Mouse (Mus musculus) layer of hippocampus, adult 2 months (tissue): ENCODE results near the gene Klk9. TPM values are rescaled to one million over a fixed set of nuclear protein-coding genes. Genes with fewer than 3 reads are reported as not detected.

Source experiments
- DNase-seq, 2 experiments: peaks; one replicate each; pipeline ENCODE4 v3.0.0; 2022; ENCODE audit warnings: low spot score in 2 of 2
- H3K27ac ChIP-seq: fragments of 200-600 bp; 2 replicates; pipeline ENCODE4 v1.8.1; 2022
- H3K4me3 ChIP-seq: fragments of 200-600 bp; 2 replicates; pipeline ENCODE4 v1.8.1; 2022; ENCODE audit warnings: mild to moderate bottlenecking
- CTCF ChIP-seq: fragments of 200-600 bp; conservative IDR thresholded peaks from 2 replicates; pipeline ENCODE4 v1.8.1; 2022; ENCODE audit warnings: antibody characterized with exemption, mild to moderate bottlenecking, moderate library complexity
- long read RNA-seq, 2 experiments: library from polyadenylated mRNA; stranded (forward); transcript quantifications; one replicate each; pipeline ENCODE4 v2.0.0; 2021; ENCODE audit warnings: borderline mapping rate in 2 of 2
- total RNA-seq, 2 experiments: library from RNA; stranded (reverse); gene quantifications; 2 replicates each; pipeline ENCODE4 v1.2.3; 2021

Gene Klk9
- not detected for total RNA-seq
- long read RNA-seq, experiment 1, partial matches to known transcripts = 0 of 1 reads
- long read RNA-seq, experiment 1, other reads (novel, unspliced or antisense) = 1 of 1 reads
- long read RNA-seq, experiment 2 = 0 reads

- Histone ChIP-seq H3K4me3 (no peak within 1 kb of the TSS), H3K27ac (no peak within 1 kb of the TSS)
- TF ChIP-seq CTCF = no peak
- DNase-seq = no peak
Observed at GRCm38 (mm10) chr7:43791591-43791990, at the start of gene Klk9. TSS of gene Klk9 (plus strand) at chr7:43791891.

GRCm38 (mm10) chr7:43747788-43748187, 43.9 kb upstream of the Klk9 start:
- TF ChIP-seq CTCF = no peak
- Histone ChIP-seq H3K4me3 (no peak overlapping the region), H3K27ac (no peak overlapping the region)
- DNase-seq = peak in 1 of 2 experiments; percentile 32

DNA sequence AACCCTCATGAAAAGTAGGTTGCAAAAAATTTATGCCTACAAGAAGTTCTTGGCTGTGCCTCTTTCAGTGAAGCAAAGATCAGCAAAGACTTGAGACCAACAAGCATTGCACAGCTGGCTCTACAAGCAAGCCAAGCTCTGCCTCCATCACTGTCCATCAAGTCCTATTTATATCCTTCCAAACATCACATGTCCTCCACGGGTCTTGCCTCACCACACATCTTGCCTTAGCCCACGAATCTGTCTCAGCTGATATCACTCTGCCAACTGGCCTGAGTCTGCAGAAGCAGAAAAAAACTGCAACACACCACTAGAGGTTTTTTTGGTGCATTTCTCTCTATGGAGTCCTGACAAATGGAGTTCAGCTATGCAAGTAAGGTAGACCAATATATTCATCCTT, 38.9 kb upstream of the Klk9 start:
- Histone ChIP-seq H3K4me3 (no peak overlapping the region), H3K27ac (no peak overlapping the region)
- TF ChIP-seq CTCF = no peak
- DNase-seq = no peak

GRCm38 (mm10) chr7:43766484-43766883, 25.2 kb upstream of the Klk9 start:
- no peak for TF ChIP-seq CTCF
- DNase-seq = no peak
- H3K27ac ChIP-seq = no peak overlapping the region
- H3K4me3 ChIP-seq = no peak overlapping the region

DNA sequence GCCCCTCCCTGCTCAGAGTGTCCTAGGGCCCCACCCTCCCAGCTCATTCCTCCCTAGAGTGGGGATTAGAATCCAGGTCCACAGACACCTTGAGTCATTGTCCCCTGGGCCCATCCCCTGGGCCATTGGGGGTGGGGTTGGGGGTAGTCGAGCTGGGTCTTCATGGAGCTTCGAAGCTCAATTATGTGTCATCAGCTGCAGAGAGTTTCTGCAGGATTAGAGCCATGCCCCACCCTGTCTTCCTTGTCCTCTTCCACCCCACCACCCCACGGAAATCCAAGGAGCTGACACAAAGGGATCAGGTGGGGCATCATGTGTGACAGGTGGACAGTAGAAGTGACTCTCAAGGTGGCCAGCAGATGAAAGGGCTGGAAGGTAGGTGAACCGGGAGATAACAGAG, 23.1 kb upstream of the Klk9 start, which contains the start of gene Klk12:
Gene Klk12 (plus strand): TSS at position 301 of the 400 bp plus-strand sequence.
- Histone ChIP-seq H3K27ac (no peak within 1 kb of the TSS), H3K4me3 (no peak within 1 kb of the TSS)
- no peak for TF ChIP-seq CTCF
- DNase-seq = no peak

GRCm38 (mm10) chr7:43769636-43770035, 22.1 kb upstream of the Klk9 start:
- no peak overlapping the region for H3K4me3 ChIP-seq
- H3K27ac ChIP-seq = no peak overlapping the region
- no peak for TF ChIP-seq CTCF
- no peak for DNase-seq

DNA sequence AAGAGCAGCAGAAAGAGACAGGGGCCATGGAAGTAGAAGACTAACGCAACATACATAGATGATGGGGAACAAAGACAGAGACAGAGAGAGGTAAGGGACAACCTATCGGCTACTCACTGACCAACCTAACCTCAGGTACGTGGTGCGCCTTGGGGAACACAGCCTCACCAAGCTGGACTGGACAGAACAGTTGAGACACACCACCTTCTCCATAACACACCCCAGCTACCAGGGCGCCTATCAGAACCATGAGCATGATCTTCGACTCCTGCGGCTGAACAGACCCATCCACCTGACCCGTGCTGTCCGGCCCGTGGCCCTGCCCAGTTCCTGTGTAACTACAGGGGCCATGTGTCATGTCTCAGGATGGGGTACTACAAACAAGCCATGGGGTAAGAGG, 21.0 kb upstream of the Klk9 start:
- Histone ChIP-seq H3K4me3 (no peak overlapping the region), H3K27ac (no peak overlapping the region)
- no peak for DNase-seq
- no peak for TF ChIP-seq CTCF

- no peak overlapping the region for H3K4me3 ChIP-seq
- TF ChIP-seq CTCF = no peak
- H3K27ac ChIP-seq = no peak overlapping the region
- DNase-seq = no peak
Observed at GRCm38 (mm10) chr7:43771916-43772315, 19.8 kb upstream of the Klk9 start.

DNA sequence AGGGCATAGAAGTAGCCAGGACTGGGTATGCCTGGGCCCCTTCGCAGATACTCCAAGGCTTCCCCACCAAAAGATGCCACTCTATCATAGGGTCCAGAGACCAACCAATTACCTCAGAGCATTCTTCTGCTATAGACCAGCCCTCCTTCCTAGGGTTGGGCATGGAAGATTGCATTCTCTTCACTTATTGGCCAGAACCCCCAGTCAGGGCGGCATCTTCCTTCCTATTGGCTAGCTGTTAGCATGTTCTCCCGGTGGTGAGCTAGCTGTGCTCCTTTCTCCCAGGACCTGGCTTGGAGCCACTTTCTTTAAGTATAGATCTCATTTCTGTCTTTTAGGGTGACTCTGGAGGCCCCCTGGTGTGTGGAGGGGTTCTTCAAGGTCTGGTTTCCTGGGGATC, 18.8 kb upstream of the Klk9 start:
- no peak overlapping the region for H3K27ac ChIP-seq
- no peak for DNase-seq
- no peak overlapping the region for H3K4me3 ChIP-seq
- no peak for TF ChIP-seq CTCF

GRCm38 (mm10) chr7:43774364-43774763, 17.3 kb upstream of the Klk9 start, which contains the start of gene Klk11:
TSS of gene Klk11 (plus strand) at chr7:43774604.
- Histone ChIP-seq H3K27ac (no peak within 1 kb of the TSS), H3K4me3 (no peak within 1 kb of the TSS)
- TF ChIP-seq CTCF = no peak
- no peak for DNase-seq

DNA sequence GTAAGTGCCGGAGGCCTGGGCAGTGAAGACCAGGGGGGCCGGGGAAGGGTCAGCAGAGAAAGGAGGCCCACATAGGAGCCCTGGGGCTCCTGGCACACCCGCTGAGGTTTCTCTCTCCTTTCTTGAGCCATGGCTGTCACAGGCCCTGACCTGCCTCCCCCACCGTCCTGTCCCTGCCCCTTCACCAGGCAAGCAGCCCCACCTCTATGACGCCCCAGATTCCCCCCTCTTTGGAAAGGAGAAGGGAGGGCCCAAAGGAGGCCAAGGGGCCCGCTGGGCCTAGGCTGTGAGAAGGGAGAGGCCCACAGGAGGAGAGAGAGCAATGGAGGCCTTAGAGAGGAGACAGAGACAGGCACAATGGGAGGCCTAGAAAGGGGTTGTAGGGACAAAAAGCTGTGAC, 16.9 kb upstream of the Klk9 start:
- no peak for DNase-seq
- H3K27ac ChIP-seq = no peak overlapping the region
- H3K4me3 ChIP-seq = no peak overlapping the region
- no peak for TF ChIP-seq CTCF

GRCm38 (mm10) chr7:43775311-43776057, 16.2 kb upstream of the Klk9 start:
- DNase-seq = no peak
- H3K27ac ChIP-seq = no peak overlapping the region
- no peak overlapping the region for H3K4me3 ChIP-seq
- TF ChIP-seq CTCF = no peak

- Histone ChIP-seq H3K4me3 (no peak overlapping the region), H3K27ac (no peak overlapping the region)
- no peak for TF ChIP-seq CTCF
- DNase-seq = no peak
Observed at GRCm38 (mm10) chr7:43776506-43776905, 15.2 kb upstream of the Klk9 start.

GRCm38 (mm10) chr7:43777423-43777822, 14.3 kb upstream of the Klk9 start:
- Histone ChIP-seq H3K4me3 (no peak overlapping the region), H3K27ac (no peak overlapping the region)
- no peak for DNase-seq
- no peak for TF ChIP-seq CTCF
